Mouse (Mus musculus) retina, adult 2 months (tissue): ENCODE measurements at regions not wholly inside any gene's neighbourhood (a gene's known extent, or its start where the extent isn't known, plus 50 kb on each side); places are given as distances from the start of the nearest gene placed in this dataset.
"Not testable (repeated sequence)": the region's sequence is repeated elsewhere in the genome, so short reads cannot be mapped to it uniquely, and the experiment has no call there.

Experiments used
- DNase-seq: peaks from one replicate; pipeline ENCODE4 v3.0.0-alpha.2; 2012; ENCODE audit warnings: low read depth, low spot score

DNA sequence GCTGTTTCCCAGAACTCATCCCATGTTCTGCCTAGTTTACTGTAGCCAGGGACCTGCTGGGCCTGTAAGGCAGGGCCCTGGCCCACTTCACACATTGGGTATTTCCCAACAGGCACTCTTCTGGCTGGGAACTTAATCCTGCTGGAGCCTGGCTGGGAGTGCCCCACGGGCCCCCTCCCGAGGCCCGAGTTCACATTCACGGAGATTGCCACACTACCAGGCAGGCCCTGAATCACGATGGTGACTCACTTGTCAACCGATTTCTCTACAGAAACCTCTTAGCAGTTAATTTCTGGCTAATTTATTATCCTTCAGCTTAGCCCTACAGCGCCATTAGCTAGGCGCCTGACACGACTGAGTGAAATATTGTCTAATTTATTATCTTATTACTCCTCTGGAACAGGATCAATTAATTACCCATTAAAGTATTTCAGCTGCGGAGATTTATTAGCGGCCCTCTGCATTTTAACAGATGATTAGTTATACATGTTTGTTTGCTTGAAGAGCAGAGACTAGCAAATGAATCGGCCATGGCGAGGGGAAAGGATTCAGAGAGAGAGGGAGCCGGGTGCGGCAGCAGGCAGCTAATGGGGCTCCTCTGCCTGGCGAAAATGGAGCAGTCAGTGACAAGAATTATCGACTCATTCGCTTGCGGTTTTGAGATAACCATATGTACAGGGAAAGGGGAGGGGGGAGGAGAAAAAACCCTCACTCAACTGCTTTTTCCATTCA lies 229.7 kb upstream of the Zfp703 start:
- no peak for DNase-seq

DNA sequence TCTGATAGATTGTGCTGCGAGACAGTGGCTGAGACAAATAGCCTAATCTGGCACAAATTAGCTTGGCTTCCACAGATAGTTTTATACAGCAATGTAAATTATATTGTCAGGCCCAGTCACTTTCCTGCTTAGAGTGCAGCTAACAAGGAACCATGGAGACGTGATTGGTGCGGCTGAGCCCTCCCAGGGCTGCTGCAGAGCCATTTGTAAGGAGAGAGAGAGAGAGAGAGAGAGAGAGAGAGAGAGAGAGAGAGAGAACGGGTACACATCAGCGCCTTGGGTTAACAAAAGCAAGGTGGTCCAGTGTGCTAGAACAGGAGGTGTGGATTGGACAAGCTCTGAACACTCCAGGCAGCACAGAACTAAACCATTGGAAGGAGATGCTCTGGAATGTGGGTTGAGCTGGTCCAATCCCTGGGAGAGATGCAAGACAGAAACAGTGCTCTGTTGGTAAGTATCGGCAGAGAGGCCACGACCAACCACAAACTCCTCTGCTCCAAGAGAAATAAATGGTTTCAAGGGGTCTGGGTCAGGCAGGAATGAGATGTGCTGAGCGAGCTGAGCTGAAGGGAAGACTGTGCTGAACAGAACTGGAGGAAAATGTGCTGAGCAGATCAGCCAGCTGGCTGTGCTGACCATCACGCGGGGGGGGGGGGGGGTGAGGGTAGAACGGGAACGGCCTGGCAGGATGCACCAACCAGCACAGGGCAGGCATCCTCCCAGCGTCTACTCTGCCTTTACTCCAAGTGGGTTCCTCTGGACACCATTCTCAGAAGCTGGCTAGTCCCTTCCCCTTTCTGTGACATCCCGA lies 228.8 kb upstream of the Zfp703 start:
- DNase-seq, result no peak

DNA sequence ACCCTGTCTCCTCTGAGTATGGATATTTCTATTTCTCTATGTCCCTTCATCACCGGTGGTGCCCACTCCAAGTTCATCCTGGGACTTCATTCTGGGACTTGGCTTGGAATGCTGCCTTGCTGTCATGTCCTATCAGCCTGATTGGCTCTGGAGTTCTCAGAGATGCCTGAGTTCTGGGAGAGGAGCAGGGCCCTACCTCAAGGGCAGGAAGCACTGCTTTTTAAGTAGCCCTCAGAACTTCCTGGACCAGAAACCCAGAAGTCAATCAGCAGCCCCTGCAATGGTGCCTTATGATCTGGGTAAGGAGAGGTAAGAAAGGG lies 228.2 kb upstream of the Zfp703 start:
- no peak for DNase-seq

- no peak for DNase-seq
These were observed 227.0 kb upstream of the Zfp703 start for GRCm38 (mm10) chr8:26750120-26750519.

DNA sequence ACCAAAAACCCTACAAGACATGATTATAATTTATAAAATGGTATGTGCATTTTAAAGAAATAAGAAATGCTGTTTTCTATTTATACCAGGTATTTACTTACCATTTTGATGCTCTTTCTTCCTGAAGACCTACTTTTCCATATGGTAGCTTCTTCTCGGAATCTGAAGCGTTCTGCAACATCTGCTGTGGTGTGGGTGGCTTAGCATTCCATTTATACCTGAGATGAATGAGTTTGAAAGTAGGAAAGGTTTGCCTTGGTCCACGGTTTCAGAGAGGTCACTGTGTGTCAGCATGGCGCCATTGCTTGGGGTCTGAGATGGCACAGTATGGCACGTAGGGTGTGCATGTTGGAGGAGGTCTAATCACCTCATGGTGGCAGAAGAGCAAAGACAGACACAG lies 225.5 kb upstream of the Zfp703 start:
- no peak for DNase-seq

DNA sequence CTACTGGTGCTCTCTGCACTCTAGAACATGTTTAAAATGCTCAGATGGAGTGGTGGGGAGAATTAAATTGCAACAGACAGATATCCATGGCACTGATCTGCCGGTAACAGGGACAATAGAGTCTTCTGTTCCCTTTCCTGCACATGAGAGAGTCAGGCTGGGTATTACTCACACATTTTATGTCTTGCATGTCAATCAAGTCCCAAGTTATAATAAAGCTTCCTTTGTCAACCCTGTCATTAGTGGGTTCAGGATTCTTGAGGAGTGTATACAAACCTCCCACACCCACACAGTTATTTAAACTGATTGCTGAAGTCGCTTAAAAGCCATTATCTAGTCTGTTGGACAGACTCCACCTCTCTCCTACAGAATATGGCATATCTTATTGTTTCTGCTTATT lies 220.7 kb upstream of the Zfp703 start:
- no peak for DNase-seq

GRCm38 (mm10) chr8:26760726-26761125 lies 216.4 kb upstream of the Zfp703 start:
- DNase-seq, result no peak

DNA sequence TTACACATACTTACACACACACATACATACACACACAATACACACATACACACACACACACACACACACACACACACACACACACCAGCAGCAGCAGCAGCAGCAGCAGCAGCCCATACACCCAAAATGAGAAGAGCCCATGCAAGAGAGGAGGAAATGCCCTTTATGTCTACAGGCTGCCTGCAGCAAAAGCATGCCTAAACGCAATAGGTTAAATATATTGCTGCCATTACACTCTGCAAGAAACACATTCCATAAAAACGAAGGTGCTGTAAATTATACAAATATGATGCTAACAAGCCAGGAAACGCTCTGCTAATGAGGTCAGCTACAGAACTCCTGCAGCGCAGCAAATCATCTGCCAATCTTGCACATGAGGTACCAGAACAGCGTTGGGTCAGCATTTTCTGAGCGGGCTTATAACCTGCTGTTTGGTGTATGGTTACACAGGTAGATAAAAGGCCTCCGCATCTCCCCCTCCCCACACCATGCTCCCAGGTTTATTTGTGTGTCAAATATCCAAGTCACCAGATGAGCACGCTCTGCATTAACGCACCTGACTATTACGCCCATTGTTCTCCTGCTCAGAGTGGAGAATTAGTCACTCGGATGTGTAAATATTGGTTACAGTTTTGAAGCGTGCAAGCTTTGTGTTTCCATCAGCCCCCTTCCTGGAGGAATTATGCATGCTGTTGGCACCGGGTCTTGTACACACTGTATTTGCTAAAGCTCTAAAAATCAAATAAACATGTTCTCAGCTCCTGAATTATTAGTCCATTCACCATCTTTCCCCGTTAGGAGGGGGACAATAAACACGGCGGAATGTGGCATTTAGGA lies 214.0 kb upstream of the Zfp703 start:
- no peak for DNase-seq

- no peak for DNase-seq
These were observed 208.5 kb upstream of the Zfp703 start for GRCm38 (mm10) chr8:26768474-26769229.

DNA sequence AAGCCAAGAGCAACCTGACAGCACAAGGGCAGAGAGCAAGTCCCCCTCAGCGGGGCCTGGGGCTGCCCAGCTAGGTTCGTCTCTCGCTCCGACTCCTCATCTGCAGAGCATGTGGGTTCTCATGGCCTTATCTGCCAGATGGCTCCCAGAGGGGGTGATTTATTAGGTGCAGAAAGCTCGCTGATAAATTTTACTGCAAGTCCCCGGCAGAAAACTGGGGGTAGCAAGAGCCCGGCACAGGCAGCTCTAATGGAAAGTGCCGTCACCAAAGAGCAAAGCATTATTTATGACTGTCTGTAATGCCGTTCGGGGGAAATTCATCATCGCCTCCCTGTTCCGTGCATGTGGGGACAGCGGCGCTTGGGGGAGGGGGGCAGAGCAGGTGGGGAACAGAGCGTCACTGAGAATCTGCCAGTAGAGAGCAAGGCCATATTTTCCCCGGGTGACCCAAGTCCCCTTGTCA lies 206.7 kb upstream of the Zfp703 start:
- no peak for DNase-seq

GRCm38 (mm10) chr8:26778917-26779537 lies 198.1 kb upstream of the Zfp703 start:
- DNase-seq, result no peak

GRCm38 (mm10) chr8:26780515-26780914 lies 196.6 kb upstream of the Zfp703 start:
- no peak for DNase-seq

DNA sequence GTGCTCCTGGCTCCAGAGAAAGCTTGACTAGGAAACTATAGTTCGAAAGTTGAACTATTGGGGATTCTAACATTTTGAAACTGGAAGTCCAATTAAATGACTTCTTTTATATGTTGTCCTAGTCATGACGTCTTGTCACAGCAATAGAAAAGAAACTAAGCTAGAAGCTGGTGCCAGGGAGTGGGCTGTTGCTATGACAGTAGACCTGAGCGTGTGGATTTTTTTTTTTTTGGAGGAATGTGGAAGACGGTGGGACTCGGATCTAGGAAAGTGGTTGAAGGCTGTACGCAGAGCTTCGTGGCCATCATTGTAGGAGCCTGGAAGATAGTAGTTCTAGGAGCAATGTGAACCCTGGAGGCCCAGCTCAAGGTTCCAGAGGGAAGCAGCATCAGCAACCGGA lies 194.2 kb upstream of the Zfp703 start:
- DNase-seq, result not testable (repeated sequence)

- DNase-seq, result peak; percentile 50
These were observed 192.7 kb upstream of the Zfp703 start for GRCm38 (mm10) chr8:26784381-26784780.

DNA sequence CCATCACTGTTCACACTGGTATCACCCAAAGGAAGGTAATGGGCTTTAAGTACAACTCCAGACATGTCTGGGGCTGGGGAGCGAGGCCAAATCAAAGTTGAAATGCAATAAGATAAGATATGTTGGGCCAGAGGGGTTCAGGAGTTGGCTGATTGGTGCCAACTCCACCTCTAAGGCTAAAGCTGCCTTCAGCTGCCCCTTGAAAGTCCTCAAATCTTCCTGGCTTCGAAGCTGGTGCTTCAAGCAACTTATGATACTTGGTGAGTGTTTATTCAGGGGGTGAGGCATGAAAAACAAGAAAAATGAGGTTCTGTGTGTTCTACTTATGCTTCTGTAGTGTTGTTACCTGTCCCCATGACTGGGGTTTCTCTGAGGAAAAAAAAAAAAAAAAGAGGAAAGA lies 185.3 kb upstream of the Zfp703 start:
- DNase-seq, result no peak

- no peak for DNase-seq
These were observed 183.4 kb upstream of the Zfp703 start for GRCm38 (mm10) chr8:26793606-26794292.

GRCm38 (mm10) chr8:26794411-26794810 lies 182.7 kb upstream of the Zfp703 start:
- no peak for DNase-seq

DNA sequence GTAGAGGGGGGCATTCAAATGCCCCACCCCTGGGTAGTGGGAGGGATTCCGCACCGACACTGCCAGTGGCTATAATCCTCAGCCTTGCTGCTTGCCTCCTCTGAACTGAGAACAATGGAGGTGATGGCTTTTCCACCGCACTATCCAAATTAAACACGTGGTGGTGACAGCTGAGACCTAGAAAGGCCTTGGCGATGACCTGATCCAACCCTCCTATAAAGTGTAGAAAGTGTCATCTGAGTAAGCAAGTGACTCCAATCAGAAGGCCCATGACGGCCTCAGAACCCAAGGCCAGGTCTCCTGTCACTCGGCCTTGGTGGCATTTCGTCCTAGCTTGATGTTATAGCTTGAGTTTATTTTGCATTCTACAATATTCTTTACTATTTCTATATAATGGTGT lies 181.5 kb upstream of the Zfp703 start:
- DNase-seq, result no peak

- no peak for DNase-seq
These were observed 177.3 kb upstream of the Zfp703 start for GRCm38 (mm10) chr8:26799814-26800213.

GRCm38 (mm10) chr8:26804089-26804488 lies 173.0 kb upstream of the Zfp703 start:
- no peak for DNase-seq
